In genomic region chr9:101243711-101244110, GRCm38 (mm10) we compare ENCODE assay signal across 21 mouse cellular contexts. TPM values are rescaled to one million over a fixed set of nuclear protein-coding genes. Genes with fewer than 3 reads are reported as not detected.
A peak's percentile ranks its signal among the peaks of the same experiment; 100 is the strongest.
DNase-seq lines count a peak whose midpoint lies in the region; ATAC-seq and TF ChIP-seq lines count a peak whose summit lies in the region.
"Had no signal": no experiment of that assay in that cellular context is flagged by ENCODE, and none has a peak within 500 bp of the region (broad histone marks: within the 10 kb centered on the region; RNA-seq: fewer than 3 reads in every experiment).

No protein-coding gene starts in this region.

- CTCF ChIA-PET in Patski (lab: Charles Lee) = no interaction called here

- POLR2A ChIA-PET in Patski (lab: Charles Lee) = interaction anchor here (0.7 kb wide), 1 partner anchor 54 kb away, joined by 4 read pairs; no protein-coding TSS in a partner anchor

- in situ Hi-C loops in Patski (cut with MboI; ENCODE audit: low pct_unique_long_range_greater_than_20kb) = no loop called here

- H3K79me2 ChIP-seq in C2C12 (ENCODE audit: control insufficient read depth, insufficient read depth) (peaks cover 61% of the 10 kb centered on the region), myocyte (ENCODE audit: control insufficient read depth, insufficient read depth) (peaks cover 66% of the 10 kb centered on the region)

- peak overlapping the region; percentile 44 for H3K4me2 ChIP-seq in myocyte (ENCODE audit: low read depth)
- H3K4me2 ChIP-seq: embryonic facial prominence, embryonic 15.5 days; forebrain, embryonic 12.5 days; heart, embryonic 12.5 days; hindbrain, embryonic 15.5 days had no signal

- ATAC-seq in frontal cortex, adult (ENCODE audit: low TSS enrichment) = 0 out of 2 replicates have a peak, but pooled peaks have one; percentile 25
- ATAC-seq in Patski = peak; percentile 95
- ATAC-seq: forebrain, embryonic 16.5 days; intestine, embryonic 16.5 days had no signal

- no peaks in the 10 kb centered on the region for H3K27me3 ChIP-seq in C2C12 (ENCODE audit: control insufficient read depth, insufficient read depth, insufficient read length)
- H3K27me3 ChIP-seq in Patski = no peaks in the 10 kb centered on the region
- no peaks in the 10 kb centered on the region for H3K27me3 ChIP-seq in myocyte (ENCODE audit: control insufficient read depth, insufficient read depth, insufficient read length)
- H3K27me3 ChIP-seq: embryonic facial prominence, embryonic 15.5 days; forebrain, embryonic 12.5 days; heart, embryonic 12.5 days; hindbrain, embryonic 15.5 days had no signal

- H3ac ChIP-seq in C2C12 (ENCODE audit: control insufficient read depth, insufficient read length, low read depth) (no peak overlapping the region), myocyte (ENCODE audit: control insufficient read depth, insufficient read length) (no peak overlapping the region)

- no peak for TF ChIP-seq POLR2A in myocyte (IDR thresholded peaks at IDR 0.05; ENCODE audit: insufficient read length, low read depth)

- H3K36me3 ChIP-seq in C2C12 (ENCODE audit: control insufficient read depth, insufficient read depth) = no peaks in the 10 kb centered on the region
- no peaks in the 10 kb centered on the region for H3K36me3 ChIP-seq in myocyte (ENCODE audit: control insufficient read depth, insufficient read depth)
- H3K36me3 ChIP-seq: embryonic facial prominence, embryonic 15.5 days; forebrain, embryonic 12.5 days; heart, embryonic 12.5 days; hindbrain, embryonic 15.5 days had no signal

- DNase-seq in frontal cortex, postnatal 36 days (ENCODE audit: low spot score in 2 of 2) = no peak
- no peak for DNase-seq in Patski (ENCODE audit: low read depth, low spot score)
- no peak for DNase-seq in cerebellum, postnatal 4 days (ENCODE audit: low spot score in 2 of 2)
- no peak for DNase-seq in kidney, adult 18-20 months
- no peak for DNase-seq in B cell, adult 2 months
- DNase-seq: adrenal gland, postnatal 14 days; cerebellum, adult 2 months; cerebellum, postnatal 10 days; embryo, embryonic 11 days; gastrocnemius, adult 2 months; gastrocnemius, postnatal 25 days; heart, postnatal 36 days had no signal

- peaks cover 10% of the 10 kb centered on the region for H3K79me3 ChIP-seq in C2C12 (ENCODE audit: low read depth)

- H3K4me3 ChIP-seq in C2C12 (ENCODE audit: insufficient read depth, poor library complexity, severe bottlenecking) = no peak overlapping the region
- no peak overlapping the region for H3K4me3 ChIP-seq in myocyte
- H3K4me3 ChIP-seq: embryonic facial prominence, embryonic 15.5 days; forebrain, embryonic 12.5 days; gastrocnemius, adult 2 months; heart, embryonic 12.5 days; hindbrain, embryonic 15.5 days had no signal

- no peak for TF ChIP-seq CTCF in C2C12 (IDR thresholded peaks at IDR 0.05; ENCODE audit: control insufficient read depth, insufficient read depth, insufficient read length)
- no peak for TF ChIP-seq CTCF in Patski (IDR thresholded peaks at IDR 0.05)

TF ChIP-seq in C2C12, 6 proteins besides CTCF, POLR2A, EP300 and RAD21:
- TF ChIP-seq MYOD1 (IDR thresholded peaks at IDR 0.05; ENCODE audit: control insufficient read depth, insufficient read length, low read depth) (no peak), MYOG (IDR thresholded peaks at IDR 0.05; ENCODE audit: control insufficient read depth, extremely low read depth, insufficient read length) (no peak), CEBPB (IDR thresholded peaks at IDR 0.05; ENCODE audit: low read depth) (no peak), MAX (IDR thresholded peaks at IDR 0.05) (no peak), USF1 (IDR thresholded peaks at IDR 0.05; ENCODE audit: low read depth) (no peak), FOSL1 (IDR thresholded peaks at IDR 0.05; ENCODE audit: insufficient read depth, low read length, poor library complexity, severe bottlenecking) (peak; percentile 52)

TF ChIP-seq in myocyte, 11 proteins besides CTCF, POLR2A, EP300 and RAD21:
- TF ChIP-seq E2F4 (IDR thresholded peaks at IDR 0.05; ENCODE audit: insufficient read depth) (no peak), USF1 (IDR thresholded peaks at IDR 0.05; ENCODE audit: low read depth) (no peak), POLR2AphosphoS2 (IDR thresholded peaks at IDR 0.05; ENCODE audit: insufficient read length, low read depth) (no peak), TCF12 (IDR thresholded peaks at IDR 0.05; ENCODE audit: insufficient read depth, poor library complexity, severe bottlenecking) (no peak), CEBPB (IDR thresholded peaks at IDR 0.05; ENCODE audit: insufficient read depth, poor library complexity, severe bottlenecking) (no peak), MAX (IDR thresholded peaks at IDR 0.05; ENCODE audit: low read depth) (no peak)

RNA-seq across cellular contexts. Expression of gene Ppp2r3a, which starts 7.9 kb away (rescaled TPM):
- polyA plus RNA-seq in C2C12 (2012; fragmentation: generic; extraction: Trizol) (2.4 TPM), Patski (2021) (42.2 TPM), myocyte (2012; fragmentation: generic; extraction: Trizol) (6.0 TPM)
